Mouse (Mus musculus) embryonic facial prominence, embryonic 14.5 days (tissue): ENCODE measurements around the gene Gm20521. TPM values are rescaled to one million over a fixed set of nuclear protein-coding genes. Genes with fewer than 3 reads are reported as not detected.

Experiments used
- ATAC-seq: fragments of 200-750 bp; cut with Nextera tagmentation; 2 replicates; pipeline ENCODE4 v1.8.0; 2017; ENCODE audit warnings: low read depth, moderate number of reproducible peaks, moderate TSS enrichment
- DNase-seq: peaks from one replicate; pipeline ENCODE4 v3.0.0-alpha.2; 2015; ENCODE audit warnings: low spot score
- H3K27ac ChIP-seq: fragments of 300-500 bp; sonication (generic); replicated peaks from 2 replicates; pipeline ENCODE4 v1.5.1; 2014; ENCODE audit warnings: low read depth, mild to moderate bottlenecking, low read length, moderate library complexity
- H3K27me3 ChIP-seq: fragments of 300-500 bp; sonication (generic); replicated peaks from 2 replicates; pipeline ENCODE4 v1.6.1; 2014; ENCODE audit warnings: low read length; ENCODE audit not compliant: control insufficient read depth, insufficient read depth
- H3K36me3 ChIP-seq: fragments of 300-500 bp; sonication (generic); 2 replicates; pipeline ENCODE4 v1.6.1; 2014; ENCODE audit warnings: low read length, mixed read lengths; ENCODE audit not compliant: control insufficient read depth, insufficient read depth
- H3K4me1 ChIP-seq: fragments of 300-500 bp; sonication (generic); 2 replicates; pipeline ENCODE4 v1.6.1; 2014; ENCODE audit warnings: antibody characterized with exemption, low read length; ENCODE audit not compliant: control insufficient read depth, insufficient read depth
- H3K4me2 ChIP-seq: fragments of 300-500 bp; sonication (generic); 2 replicates; pipeline ENCODE4 v1.6.1; 2014; ENCODE audit warnings: low read depth, mild to moderate bottlenecking, low read length, moderate library complexity, mixed read lengths
- H3K4me3 ChIP-seq: fragments of 300-500 bp; sonication (generic); 2 replicates; pipeline ENCODE4 v1.5.1; 2014; ENCODE audit warnings: low read depth, mild to moderate bottlenecking, low read length
- H3K9ac ChIP-seq: fragments of 300-500 bp; sonication (generic); 2 replicates; pipeline ENCODE4 v1.6.1; 2014; ENCODE audit warnings: low read depth, mild to moderate bottlenecking, low read length, moderate library complexity, mixed read lengths
- H3K9me3 ChIP-seq: fragments of 300-500 bp; sonication (generic); 2 replicates; pipeline ENCODE4 v1.6.1; 2016; ENCODE audit warnings: low read length; ENCODE audit not compliant: control insufficient read depth
- WGBS: fragments of 180-500 bp; shearing (Covaris S2); extraction: QIAGEN DNeasy Blood & Tissue Kit; methylation state at CpG from one replicate; pipeline ENCODE4 v1.1.7; 2014; 5-methylcytosine and 5-hydroxymethylcytosine counted together
- polyA plus RNA-seq: library from polyadenylated mRNA; unstranded; fragments of >200 nt; fragmentation: Nextera tagmentation; extraction: Ambion mirVana; gene quantifications from 2 replicates; pipeline ENCODE4 v1.2.1, GENCODE M21; 2014

The Gm20521 gene
- polyA plus RNA-seq, 1 experiment from 2014 or later, result not detected

DNA sequence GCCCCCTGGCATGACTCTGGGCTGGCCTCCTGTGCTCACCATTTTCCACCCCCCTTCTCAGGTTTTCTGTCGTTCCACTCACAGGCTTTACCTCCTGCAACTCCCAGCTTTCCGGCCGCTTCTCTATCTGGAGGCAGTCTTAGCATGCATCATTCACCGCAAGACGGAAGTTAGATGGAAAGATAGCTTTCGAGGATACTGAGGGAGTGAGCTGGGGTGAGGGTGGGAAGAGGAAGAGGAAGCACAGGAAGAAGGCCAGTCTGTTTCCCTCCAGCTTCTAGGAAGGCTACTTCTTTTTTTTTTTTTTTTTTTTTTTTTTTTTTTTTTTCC, 53.6 kb downstream of the Gm20521 start:
- no peaks in the 10 kb centered on the region for H3K27me3 ChIP-seq
- DNase-seq (no peak), ATAC-seq (no peak)
- H3K4me1 ChIP-seq, result peaks cover 9% of the 10 kb centered on the region
- 30% methylated on average over 6 of the region's 6 CpGs for WGBS
- H3K4me2 ChIP-seq, result peak overlapping the region; percentile 25
- H3K9me3 ChIP-seq, result no peaks in the 10 kb centered on the region
- no peaks in the 10 kb centered on the region for H3K36me3 ChIP-seq
- no peak overlapping the region for H3K4me3 ChIP-seq
- peak overlapping the region; percentile 39; the same call in 1 of the 2 replicates for H3K9ac ChIP-seq
- peak overlapping the region; percentile 82 for H3K27ac ChIP-seq

DNA sequence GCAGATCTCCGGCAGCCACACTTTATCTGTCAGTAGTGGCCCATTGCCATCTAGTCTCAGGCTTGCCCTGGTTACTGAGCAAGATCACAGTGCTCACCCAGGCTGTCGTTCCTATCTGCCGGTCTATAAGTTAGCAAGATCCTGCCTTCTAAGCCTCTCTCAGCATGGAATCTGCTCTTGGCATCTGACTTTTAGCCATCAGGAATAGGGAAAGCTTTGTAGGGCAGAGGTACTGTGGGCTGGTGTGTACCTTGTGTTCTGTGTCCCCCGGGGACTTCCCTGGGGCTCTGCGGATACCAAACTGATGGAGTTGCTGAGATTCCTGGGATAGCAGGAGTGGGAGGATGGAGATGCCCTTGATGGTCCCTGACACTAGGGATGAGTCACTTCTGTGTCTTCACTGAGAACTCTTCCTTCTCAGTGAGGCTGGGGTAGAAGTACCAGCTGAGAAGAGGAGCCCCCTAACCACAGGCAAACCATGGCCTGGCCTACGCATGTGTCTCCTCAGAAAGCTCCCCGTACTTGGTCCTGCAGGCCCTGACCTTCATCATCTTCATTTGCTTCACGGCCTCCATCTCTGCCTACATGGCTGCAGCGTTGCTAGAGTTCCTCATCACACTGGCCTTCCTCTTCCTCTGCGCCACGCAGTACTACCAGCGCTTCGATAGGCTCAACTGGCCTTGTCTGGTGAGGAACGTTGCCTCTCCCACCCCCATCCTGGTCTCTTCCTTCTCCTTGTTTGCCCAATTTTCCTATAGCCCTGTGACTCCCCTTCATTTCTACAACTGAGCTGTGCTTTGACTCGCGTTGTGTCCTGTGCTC, 54.3 kb downstream of the Gm20521 start:
- H3K4me2 ChIP-seq, result peak overlapping the region; percentile 25; the same call in 1 of the 2 replicates
- H3K9me3 ChIP-seq, result no peaks in the 10 kb centered on the region
- no peak overlapping the region for H3K4me3 ChIP-seq
- ATAC-seq (no peak), DNase-seq (no peak)
- H3K9ac ChIP-seq, result no peak overlapping the region
- peaks cover 9% of the 10 kb centered on the region for H3K4me1 ChIP-seq
- WGBS, result 89% methylated on average over 16 of the region's 16 CpGs
- no peaks in the 10 kb centered on the region for H3K27me3 ChIP-seq
- no peaks in the 10 kb centered on the region for H3K36me3 ChIP-seq
- no peak overlapping the region; the same call in 1 of the 2 replicates for H3K27ac ChIP-seq

DNA sequence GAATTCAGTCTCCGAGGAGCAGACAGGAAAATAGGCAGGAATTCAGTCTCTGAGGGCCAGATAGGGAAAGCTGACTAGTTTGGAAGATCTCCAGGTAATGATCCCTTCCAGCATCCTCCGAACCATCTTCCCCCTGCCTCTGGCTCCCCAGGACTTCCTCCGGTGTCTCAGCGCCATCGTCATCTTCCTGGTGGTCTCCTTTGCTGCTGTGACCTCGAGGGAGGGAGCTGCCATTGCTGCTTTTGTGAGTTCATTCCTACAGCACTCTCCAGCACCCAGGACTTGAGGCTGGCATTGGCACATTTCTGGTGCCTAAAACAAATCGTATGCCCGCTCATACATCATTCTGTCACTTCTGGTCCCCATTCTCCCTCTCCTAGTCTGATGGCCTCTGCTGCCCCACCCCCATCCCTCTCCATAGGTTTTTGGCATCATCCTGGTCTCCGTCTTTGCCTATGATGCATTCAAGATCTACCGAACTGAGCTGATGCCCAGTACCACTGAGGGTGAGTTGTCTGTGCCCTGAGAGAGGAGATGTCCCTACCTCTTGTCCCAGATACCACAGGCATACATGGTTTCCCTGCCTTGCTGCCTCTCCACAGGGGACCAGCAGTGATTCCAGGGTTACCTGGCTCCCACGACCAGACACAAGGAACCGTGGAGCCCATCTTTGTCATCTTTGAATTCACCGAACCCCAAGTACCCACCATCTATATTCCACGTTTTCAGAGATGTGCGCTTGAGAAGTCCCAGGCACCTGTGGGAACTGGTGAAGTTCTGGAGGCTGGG, 55.4 kb downstream of the Gm20521 start:
- no peaks in the 10 kb centered on the region for H3K36me3 ChIP-seq
- no peak overlapping the region for H3K9ac ChIP-seq
- H3K27ac ChIP-seq, result no peak overlapping the region
- H3K4me1 ChIP-seq, result peaks cover 2% of the 10 kb centered on the region; the same call in 1 of the 2 replicates
- H3K27me3 ChIP-seq, result no peaks in the 10 kb centered on the region
- DNase-seq, result no peak
- H3K4me3 ChIP-seq, result no peak overlapping the region
- 74% methylated on average over 15 of the region's 15 CpGs for WGBS
- no peak for ATAC-seq
- no peak overlapping the region for H3K4me2 ChIP-seq
- H3K9me3 ChIP-seq, result no peaks in the 10 kb centered on the region

DNA sequence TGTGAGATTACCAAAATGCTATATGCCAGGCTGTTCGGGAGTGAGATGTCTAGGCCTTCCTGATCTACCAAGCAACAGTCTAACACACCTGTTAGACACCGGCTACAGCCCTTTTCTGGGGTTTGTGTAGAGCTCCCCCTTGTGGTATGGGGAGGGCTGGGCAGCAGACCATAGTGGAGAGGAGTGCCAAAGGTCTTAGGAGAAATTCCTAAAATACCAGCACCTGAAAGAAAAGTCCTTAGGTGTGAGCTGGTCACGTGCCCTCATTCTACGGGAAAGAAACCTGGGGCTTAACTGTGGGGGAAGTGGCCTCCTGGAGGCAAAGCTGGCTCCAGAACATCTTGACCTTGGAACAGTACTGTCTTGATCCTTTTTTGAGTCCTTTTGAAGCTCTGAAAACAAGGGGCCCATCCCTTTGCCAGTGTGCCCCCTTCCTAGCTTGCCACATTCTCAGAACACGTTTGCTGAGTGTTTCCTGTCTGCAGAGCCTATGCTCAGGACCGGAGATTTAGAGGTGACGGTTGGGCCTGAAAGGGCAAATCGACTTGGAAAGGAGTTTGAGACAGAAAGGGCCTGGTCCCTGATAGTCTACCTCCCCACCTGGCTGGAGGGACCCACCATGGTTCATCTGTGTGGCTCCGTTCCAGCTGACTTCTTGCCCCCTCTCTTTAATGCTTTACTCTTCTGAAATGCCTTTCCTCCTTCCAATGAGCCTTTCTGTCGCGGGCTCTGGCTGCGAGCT, 56.4 kb downstream of the Gm20521 start:
- Histone ChIP-seq H3K4me2 (no peak overlapping the region), H3K27ac (no peak overlapping the region), H3K4me3 (no peak overlapping the region), H3K27me3 (no peaks in the 10 kb centered on the region), H3K4me1 (peaks cover 2% of the 10 kb centered on the region; the same call in 1 of the 2 replicates), H3K9me3 (no peaks in the 10 kb centered on the region), H3K9ac (no peak overlapping the region), H3K36me3 (no peaks in the 10 kb centered on the region)
- ATAC-seq, result no peak; the same call in 1 of the 2 replicates
- DNase-seq, result peak; percentile 70
- 55% methylated on average over 12 of the region's 12 CpGs for WGBS

DNA sequence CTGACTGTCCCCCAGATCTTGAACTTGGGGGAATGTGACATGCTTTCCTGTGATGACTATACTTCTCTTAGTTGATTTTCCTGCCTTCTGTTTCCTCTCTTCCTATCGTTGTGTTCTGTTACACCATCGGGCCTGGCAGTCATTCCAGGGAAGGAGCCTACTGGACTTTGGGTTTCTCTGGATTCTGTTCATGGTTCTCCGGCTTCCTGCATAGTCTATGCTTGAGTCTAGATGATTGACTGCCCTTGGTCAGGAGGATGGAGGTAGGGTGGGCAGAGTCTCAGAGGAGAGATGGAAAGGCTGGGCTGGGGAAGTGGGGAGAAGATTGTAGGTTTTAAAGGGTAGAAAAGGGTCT, 56.9 kb downstream of the Gm20521 start:
- no peak for ATAC-seq
- Histone ChIP-seq H3K4me3 (no peak overlapping the region), H3K9ac (no peak overlapping the region), H3K9me3 (no peaks in the 10 kb centered on the region), H3K27ac (no peak overlapping the region), H3K4me2 (no peak overlapping the region), H3K4me1 (peaks cover 2% of the 10 kb centered on the region; the same call in 1 of the 2 replicates), H3K36me3 (no peaks in the 10 kb centered on the region), H3K27me3 (no peaks in the 10 kb centered on the region)
- DNase-seq, result no peak
- 83% methylated on average over 3 of the region's 3 CpGs for WGBS

DNA sequence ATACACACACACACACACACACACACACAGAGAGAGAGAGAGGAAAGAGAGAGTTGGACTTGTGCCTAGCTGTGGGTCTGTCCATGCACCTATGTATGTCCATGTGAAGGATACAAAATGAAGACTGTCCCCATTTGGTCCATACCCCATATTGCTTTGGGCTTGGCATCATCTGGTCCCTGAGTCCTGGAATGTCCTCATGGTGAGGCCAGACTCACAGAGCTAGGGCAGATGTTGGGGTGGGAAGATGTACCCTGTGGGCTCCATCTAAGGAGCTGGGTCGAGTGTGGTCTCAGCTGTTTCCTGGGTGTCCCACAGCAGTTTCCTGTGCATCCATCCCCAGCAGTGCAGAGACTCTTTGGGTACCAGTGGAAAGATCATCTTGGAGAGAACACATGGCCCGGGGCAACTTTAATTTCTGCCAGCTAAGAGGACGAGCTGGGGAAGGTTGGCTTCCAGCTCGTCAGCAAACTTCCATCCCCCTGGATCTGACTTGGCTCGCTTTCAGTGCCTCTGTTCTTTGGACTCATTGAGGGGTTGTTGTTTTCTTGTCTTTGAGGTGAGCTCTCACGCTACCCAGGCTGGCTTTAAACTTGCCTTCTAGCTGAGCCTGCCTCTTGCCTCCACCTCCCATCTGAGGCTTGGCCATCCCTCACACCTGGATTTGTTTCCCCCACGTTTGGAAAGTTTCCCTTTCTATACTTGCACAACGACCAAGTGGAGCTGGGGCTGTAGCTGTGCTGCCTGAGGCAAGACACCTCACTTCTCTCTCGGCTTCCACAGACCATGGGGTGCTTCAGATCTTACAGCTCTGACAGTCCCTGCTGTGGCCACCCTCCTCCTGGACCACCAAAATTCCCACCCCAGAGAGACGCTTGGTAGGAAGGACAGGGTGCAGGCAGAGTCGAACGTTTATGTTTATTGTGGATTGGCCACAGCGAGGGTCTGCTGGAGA, 58.1 kb downstream of the Gm20521 start:
- ATAC-seq (no peak), DNase-seq (no peak)
- 57% methylated on average over 13 of the region's 13 CpGs for WGBS
- H3K4me1 ChIP-seq, result no peaks in the 10 kb centered on the region; the same call in 1 of the 2 replicates
- peak overlapping the region; percentile 5; the same call in 1 of the 2 replicates for H3K9ac ChIP-seq
- no peaks in the 10 kb centered on the region for H3K36me3 ChIP-seq
- no peaks in the 10 kb centered on the region for H3K9me3 ChIP-seq
- no peak overlapping the region for H3K4me3 ChIP-seq
- no peak overlapping the region for H3K4me2 ChIP-seq
- H3K27ac ChIP-seq, result no peak overlapping the region
- H3K27me3 ChIP-seq, result no peaks in the 10 kb centered on the region

DNA sequence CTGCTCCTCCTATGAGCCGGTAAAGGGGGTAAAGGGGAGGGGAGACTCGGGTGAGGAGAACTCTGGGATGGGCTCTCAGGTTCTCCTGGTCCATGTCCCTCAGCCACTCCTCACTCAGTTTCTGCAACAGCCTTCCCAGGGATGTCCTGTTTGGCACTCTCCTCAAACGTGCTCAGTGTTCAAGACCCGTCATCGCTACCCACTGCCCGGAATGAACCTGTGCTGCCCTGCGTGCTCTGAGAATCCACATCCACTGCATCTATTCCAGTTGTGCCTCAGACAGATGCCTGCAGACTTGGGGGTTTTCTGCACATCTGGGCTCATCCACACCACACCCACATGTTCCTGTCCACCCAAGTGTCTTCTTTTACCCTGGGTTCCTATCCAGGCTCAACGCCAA, 59.2 kb downstream of the Gm20521 start:
- WGBS, result 87% methylated on average over 8 of the region's 8 CpGs
- no peaks in the 10 kb centered on the region for H3K4me1 ChIP-seq

DNA sequence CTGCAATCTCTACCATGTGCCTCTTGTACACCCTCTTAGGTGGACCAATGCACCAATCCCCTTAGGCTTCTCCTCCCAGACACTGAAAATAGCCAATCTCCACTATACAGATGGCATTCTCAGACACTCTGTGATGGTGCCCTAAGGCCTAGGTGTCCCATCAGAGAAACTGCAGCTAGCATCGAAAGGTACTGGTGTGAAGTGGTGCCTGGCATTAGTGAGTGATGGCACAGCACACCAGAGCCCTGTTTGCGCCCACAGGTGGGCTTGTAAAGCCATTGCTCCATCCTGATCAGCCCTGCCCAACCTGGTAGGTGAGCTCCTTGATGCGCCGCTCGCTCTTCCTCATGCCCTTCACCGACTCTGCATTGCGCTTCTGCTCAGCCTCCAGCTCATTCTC, 60.7 kb downstream of the Gm20521 start:
- ATAC-seq (no peak), DNase-seq (no peak)
- Histone ChIP-seq H3K36me3 (no peaks in the 10 kb centered on the region), H3K4me1 (no peaks in the 10 kb centered on the region), H3K27ac (no peak overlapping the region), H3K27me3 (no peaks in the 10 kb centered on the region), H3K4me2 (no peak overlapping the region), H3K9me3 (no peaks in the 10 kb centered on the region), H3K9ac (no peak overlapping the region), H3K4me3 (no peak overlapping the region)
- WGBS, result 96% methylated on average over 7 of the region's 7 CpGs

More for the DNA sequence above, 59.2 kb downstream of the Gm20521 start:
- Histone ChIP-seq H3K27ac (no peak overlapping the region), H3K4me3 (no peak overlapping the region), H3K27me3 (no peaks in the 10 kb centered on the region), H3K36me3 (no peaks in the 10 kb centered on the region), H3K4me2 (no peak overlapping the region), H3K9me3 (no peaks in the 10 kb centered on the region), H3K9ac (no peak overlapping the region)
- ATAC-seq (no peak), DNase-seq (no peak)
